Mouse (Mus musculus) midbrain, embryonic 16.5 days (tissue): ENCODE measurements around the gene Nrgn. TPM values are rescaled to one million over a fixed set of nuclear protein-coding genes. Genes with fewer than 3 reads are reported as not detected.

Source experiments
- ATAC-seq: fragments of 200-750 bp; cut with Nextera tagmentation; 2 replicates; pipeline ENCODE4 v1.8.0; 2017; ENCODE audit warnings: moderate TSS enrichment
- H3K27ac ChIP-seq: fragments of 300-500 bp; sonication (generic); 2 replicates; pipeline ENCODE4 v1.5.1; 2014; ENCODE audit warnings: mild to moderate bottlenecking, low read length, mixed read lengths
- H3K27me3 ChIP-seq: fragments of 300-500 bp; sonication (generic); 2 replicates; pipeline ENCODE4 v1.6.1; 2014; ENCODE audit warnings: low read depth, low read length, mixed read lengths; ENCODE audit not compliant: control insufficient read depth, insufficient read depth
- H3K36me3 ChIP-seq: fragments of 300-500 bp; sonication (generic); 2 replicates; pipeline ENCODE4 v1.6.1; 2014; ENCODE audit warnings: mild to moderate bottlenecking, low read length, moderate library complexity, mixed read lengths; ENCODE audit not compliant: control insufficient read depth, insufficient read depth
- H3K4me1 ChIP-seq: fragments of 300-500 bp; sonication (generic); 2 replicates; pipeline ENCODE4 v1.6.1; 2014; ENCODE audit warnings: mild to moderate bottlenecking, low read length, mixed read lengths; ENCODE audit not compliant: control insufficient read depth, insufficient read depth
- H3K4me2 ChIP-seq: fragments of 300-500 bp; sonication (generic); 2 replicates; pipeline ENCODE4 v1.6.1; 2014; ENCODE audit warnings: mild to moderate bottlenecking, low read length, mixed read lengths
- H3K4me3 ChIP-seq: fragments of 300-500 bp; sonication (generic); 2 replicates; pipeline ENCODE4 v1.5.1; 2014; ENCODE audit warnings: low read depth, mild to moderate bottlenecking, low read length, moderate library complexity, mixed read lengths
- H3K9ac ChIP-seq: fragments of 300-500 bp; sonication (generic); 2 replicates; pipeline ENCODE4 v1.6.1; 2014; ENCODE audit warnings: low read depth, low read length, mixed read lengths
- H3K9me3 ChIP-seq: fragments of 300-500 bp; sonication (generic); replicated peaks from 2 replicates; pipeline ENCODE4 v1.6.1; 2014; ENCODE audit warnings: mild to moderate bottlenecking, low read length, mixed read lengths; ENCODE audit not compliant: control insufficient read depth, poor library complexity, severe bottlenecking
- WGBS: fragments of 180-500 bp; shearing (Covaris S2); extraction: QIAGEN DNeasy Blood & Tissue Kit; methylation state at CpG from one replicate; pipeline ENCODE4 v1.1.7; 2014; 5-methylcytosine and 5-hydroxymethylcytosine counted together
- polyA plus RNA-seq: library from polyadenylated mRNA; unstranded; fragments of >200 nt; fragmentation: Nextera tagmentation; extraction: Ambion mirVana; gene quantifications from 2 replicates; pipeline ENCODE4 v1.2.1, GENCODE M21; 2015

Gene Nrgn
- polyA plus RNA-seq, 1 experiment from 2014 or later = 18.4 TPM

- WGBS = 45% methylated on average over 1 of the region's 1 CpGs
- no peaks in the 10 kb centered on the region for H3K9me3 ChIP-seq
- H3K4me1 ChIP-seq = peaks cover 4% of the 10 kb centered on the region
- H3K9ac ChIP-seq = no peak overlapping the region
- no peak overlapping the region for H3K27ac ChIP-seq
- no peak overlapping the region for H3K4me3 ChIP-seq
- H3K27me3 ChIP-seq = no peaks in the 10 kb centered on the region
- H3K4me2 ChIP-seq = no peak overlapping the region
- H3K36me3 ChIP-seq = no peaks in the 10 kb centered on the region
- ATAC-seq = no peak
Measured at GRCm38 (mm10) chr9:37563805-37564204, 11.1 kb upstream of the Nrgn start.

GRCm38 (mm10) chr9:37560617-37561016, 7.9 kb upstream of the Nrgn start:
- H3K36me3 ChIP-seq = no peaks in the 10 kb centered on the region
- no peak overlapping the region for H3K9ac ChIP-seq
- 78% methylated on average over 2 of the region's 2 CpGs for WGBS

GRCm38 (mm10) chr9:37556366-37556765, 3.7 kb upstream of the Nrgn start:
- Histone ChIP-seq H3K27ac (no peak overlapping the region), H3K4me1 (peaks cover 9% of the 10 kb centered on the region), H3K9ac (no peak overlapping the region), H3K9me3 (no peaks in the 10 kb centered on the region), H3K27me3 (peaks cover 10% of the 10 kb centered on the region), H3K4me2 (no peak overlapping the region), H3K36me3 (no peaks in the 10 kb centered on the region), H3K4me3 (no peak overlapping the region)
- no peak for ATAC-seq
- WGBS = 79% methylated on average over 3 of the region's 3 CpGs

More at GRCm38 (mm10) chr9:37560617-37561016, 7.9 kb upstream of the Nrgn start:
- Histone ChIP-seq H3K27ac (no peak overlapping the region), H3K4me1 (no peaks in the 10 kb centered on the region), H3K27me3 (no peaks in the 10 kb centered on the region), H3K4me3 (no peak overlapping the region), H3K4me2 (no peak overlapping the region), H3K9me3 (no peaks in the 10 kb centered on the region)
- ATAC-seq = no peak

GRCm38 (mm10) chr9:37554838-37555748, 2.4 kb upstream of the Nrgn start, which contains the start of gene Siae:
TSS of gene Siae (plus strand) at chr9:37555698.
- H3K36me3 ChIP-seq = no peaks in the 10 kb centered on the region
- no peak within 1 kb of the TSS for H3K4me3 ChIP-seq
- no peaks in the 10 kb centered on the region for H3K9me3 ChIP-seq
- H3K4me2 ChIP-seq = no peak within 1 kb of the TSS; the same call in 1 of the 2 replicates
- H3K9ac ChIP-seq = no peak within 1 kb of the TSS
- ATAC-seq = peak; percentile 55; the same call in 1 of the 2 replicates
- H3K27ac ChIP-seq = no peak within 1 kb of the TSS
- 23% methylated on average over 7 of the region's 7 CpGs for WGBS
- peaks cover 9% of the 10 kb centered on the region for H3K4me1 ChIP-seq
- H3K27me3 ChIP-seq = peaks cover 19% of the 10 kb centered on the region

GRCm38 (mm10) chr9:37554279-37554678, 1.6 kb upstream of the Nrgn start:
- H3K4me2 ChIP-seq = no peak overlapping the region
- ATAC-seq = no peak
- WGBS = 87% methylated on average over 1 of the region's 1 CpGs
- peaks cover 9% of the 10 kb centered on the region for H3K4me1 ChIP-seq
- H3K9me3 ChIP-seq = no peaks in the 10 kb centered on the region
- no peak overlapping the region for H3K27ac ChIP-seq
- peaks cover 21% of the 10 kb centered on the region for H3K27me3 ChIP-seq
- H3K36me3 ChIP-seq = no peaks in the 10 kb centered on the region
- H3K9ac ChIP-seq = no peak overlapping the region
- no peak overlapping the region for H3K4me3 ChIP-seq

- Histone ChIP-seq H3K4me1 (peaks cover 9% of the 10 kb centered on the region), H3K27ac (no peak overlapping the region), H3K27me3 (peaks cover 27% of the 10 kb centered on the region), H3K36me3 (no peaks in the 10 kb centered on the region), H3K9me3 (no peaks in the 10 kb centered on the region), H3K4me3 (peak overlapping the region; percentile 40), H3K4me2 (peak overlapping the region; percentile 87), H3K9ac (peak overlapping the region; percentile 42)
- no peak; the same call in 1 of the 2 replicates for ATAC-seq
- 3% methylated on average over 23 of the region's 23 CpGs for WGBS
Measured at GRCm38 (mm10) chr9:37551751-37552531, 763 bp downstream of the Nrgn start.

GRCm38 (mm10) chr9:37550435-37550834, 2.3 kb downstream of the Nrgn start:
- 73% methylated on average over 1 of the region's 1 CpGs for WGBS
- no peaks in the 10 kb centered on the region for H3K9me3 ChIP-seq
- no peak for ATAC-seq
- H3K9ac ChIP-seq = no peak overlapping the region
- no peak overlapping the region for H3K27ac ChIP-seq
- peaks cover 11% of the 10 kb centered on the region for H3K4me1 ChIP-seq
- no peak overlapping the region for H3K4me3 ChIP-seq
- no peak overlapping the region for H3K4me2 ChIP-seq
- H3K27me3 ChIP-seq = peaks cover 36% of the 10 kb centered on the region
- no peaks in the 10 kb centered on the region for H3K36me3 ChIP-seq

- Histone ChIP-seq H3K27ac (no peak overlapping the region), H3K9me3 (no peaks in the 10 kb centered on the region), H3K27me3 (peaks cover 41% of the 10 kb centered on the region), H3K9ac (no peak overlapping the region), H3K4me3 (no peak overlapping the region), H3K4me1 (peaks cover 12% of the 10 kb centered on the region), H3K4me2 (no peak overlapping the region), H3K36me3 (no peaks in the 10 kb centered on the region)
- ATAC-seq = no peak
- WGBS = 74% methylated on average over 1 of the region's 1 CpGs
Measured at GRCm38 (mm10) chr9:37546889-37547288, 5.8 kb downstream of the Nrgn start.
